Mouse (Mus musculus) lung, adult 2 months (tissue): Measurements from ENCODE around the gene Pts.

Source experiments
- CTCF ChIP-seq: fragments of 200-500 bp; IDR thresholded peaks from 2 replicates; pipeline ENCODE4 v1.5.1; 2011; ENCODE audit warnings: mild to moderate bottlenecking, low read length, control low read depth; ENCODE audit not compliant: insufficient read depth
- POLR2A ChIP-seq: fragments of 200-500 bp; IDR thresholded peaks from 2 replicates; pipeline ENCODE4 v1.6.1; 2011; ENCODE audit warnings: low read depth, mild to moderate bottlenecking, control low read depth, low read length, borderline replicate concordance; ENCODE audit errors: extremely low read depth

DNA sequence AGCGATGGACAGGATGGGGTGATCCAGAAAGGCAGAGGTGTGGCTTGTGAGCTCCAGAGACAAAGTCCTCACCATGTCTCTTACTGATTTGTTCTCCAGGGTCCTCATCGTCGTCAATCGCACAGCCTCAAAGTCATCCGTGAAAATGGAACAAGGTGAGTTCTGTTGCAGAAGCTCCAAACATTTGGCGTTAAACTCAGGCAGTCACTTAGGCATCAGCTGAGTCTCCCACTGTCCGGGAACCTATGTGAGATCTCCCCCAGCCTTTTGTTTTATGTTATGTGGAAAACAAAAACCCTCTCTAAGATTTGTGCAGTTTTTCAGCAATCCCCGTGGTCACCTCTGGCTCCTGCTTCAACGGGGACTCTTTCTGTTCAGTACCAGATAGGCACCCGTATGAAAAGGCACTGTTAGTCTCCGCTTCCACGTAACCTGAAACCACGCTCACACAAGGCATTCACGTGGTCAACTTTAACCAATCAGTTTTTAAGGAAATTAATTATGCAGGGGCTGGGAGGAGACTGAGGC lies 27.5 kb downstream of the Pts start:
- TF ChIP-seq CTCF (no peak), POLR2A (no peak)
